Mouse (Mus musculus) CH12.LX (cell line): ENCODE data around the gene Pbx3. TPM values are rescaled to one million over a fixed set of nuclear protein-coding genes. Genes with fewer than 3 reads are reported as not detected.

Source experiments
- DNase-seq: peaks from one replicate; pipeline ENCODE4 v3.0.0-alpha.2; 2013; ENCODE audit errors: extremely low read depth
- H3K27ac ChIP-seq: 2 replicates; pipeline ENCODE4 v1.5.1; 2012; ENCODE audit warnings: low read depth, mild to moderate bottlenecking, control low read depth, moderate library complexity; ENCODE audit not compliant: insufficient read depth
- H3K27me3 ChIP-seq: replicated peaks from 2 replicates; pipeline ENCODE3; 2012; ENCODE audit warnings: inconsistent platforms
- H3K36me3 ChIP-seq, 2 experiments: replicated peaks in 1 of 2; 2 replicates each; pipeline versions ENCODE3 to v1.6.1; 2012; ENCODE audit warnings: inconsistent platforms in 1 of 2, low read length in 1 of 2, mild to moderate bottlenecking in 1 of 2, mixed read lengths in 1 of 2, moderate library complexity in 1 of 2; ENCODE audit not compliant: control insufficient read depth in 1 of 2, insufficient read depth in 1 of 2
- H3K4me1 ChIP-seq, 2 experiments: 2 replicates each; pipeline ENCODE4 v1.6.1; 2012; ENCODE audit warnings: inconsistent platforms in 1 of 2, moderate library complexity in 1 of 2; ENCODE audit not compliant: insufficient read depth in 2 of 2, control insufficient read depth in 1 of 2
- H3K4me2 ChIP-seq: 2 replicates; pipeline ENCODE4 v1.6.1; 2012; ENCODE audit warnings: low read depth, mild to moderate bottlenecking, control low read depth; ENCODE audit not compliant: poor library complexity, insufficient read depth, severe bottlenecking
- H3K4me3 ChIP-seq, 3 experiments: fragments of 150-350 bp in 1 of 3; sonication (generic) in 1 of 3; replicated peaks in 1 of 3; 2 replicates each; pipeline versions ENCODE3 to v1.5.1; 2011 to 2012; ENCODE audit warnings: low read depth in 2 of 3, low read length in 2 of 3, mild to moderate bottlenecking in 2 of 3, moderate library complexity in 2 of 3, control low read depth in 1 of 3, improper control_type of control experiment in 1 of 3, inconsistent platforms in 1 of 3, mixed read lengths in 1 of 3; ENCODE audit not compliant: poor library complexity in 1 of 3
- H3K79me2 ChIP-seq: replicated peaks from 2 replicates; pipeline ENCODE4 v1.6.1; 2012; ENCODE audit warnings: mild to moderate bottlenecking, moderate library complexity; ENCODE audit not compliant: control insufficient read depth, poor library complexity, insufficient read depth, severe bottlenecking; ENCODE audit errors: extremely low read depth
- H3K9ac ChIP-seq: 2 replicates; pipeline ENCODE4 v1.6.1; 2012; ENCODE audit warnings: low read depth, mild to moderate bottlenecking, control low read depth, moderate library complexity; ENCODE audit not compliant: insufficient read depth
- H3K9me3 ChIP-seq: replicated peaks from 2 replicates; pipeline ENCODE3; 2012; ENCODE audit warnings: low read length, inconsistent platforms, mixed read lengths
- BHLHE40 ChIP-seq: IDR thresholded peaks from 2 replicates; pipeline ENCODE4 v1.6.1; 2011; ENCODE audit warnings: mild to moderate bottlenecking, low read depth, low read length, improper control_type of control experiment
- CHD1 ChIP-seq: IDR thresholded peaks from 2 replicates; pipeline ENCODE4 v1.6.1; 2012; ENCODE audit warnings: low read depth, low read length, improper control_type of control experiment, inconsistent platforms
- CHD2 ChIP-seq: IDR thresholded peaks from 2 replicates; pipeline ENCODE4 v1.6.1; 2011; ENCODE audit warnings: low read length, improper control_type of control experiment
- CTCF ChIP-seq, 2 experiments: IDR thresholded peaks in 1 of 2; conservative IDR thresholded peaks in 1 of 2; 2 replicates each; pipeline ENCODE4 v1.5.1; 2011 to 2012; ENCODE audit warnings: low read depth in 2 of 2, low read length in 2 of 2, improper control_type of control experiment in 1 of 2, inconsistent platforms in 1 of 2, mild to moderate bottlenecking in 1 of 2, moderate library complexity in 1 of 2
- EP300 ChIP-seq: IDR thresholded peaks from 2 replicates; pipeline ENCODE4 v1.6.1; 2011; ENCODE audit warnings: low read length, improper control_type of control experiment
- ETS1 ChIP-seq: conservative IDR thresholded peaks from 2 replicates; pipeline ENCODE4 v1.6.1; 2012; ENCODE audit warnings: low read depth, mild to moderate bottlenecking, inconsistent platforms, low read length, improper control_type of control experiment, moderate library complexity
- GABPA ChIP-seq: IDR thresholded peaks from 2 replicates; pipeline ENCODE4 v1.6.1; 2012; ENCODE audit warnings: low read depth, low read length, improper control_type of control experiment, inconsistent platforms; ENCODE audit not compliant: insufficient replicate concordance
- HCFC1 ChIP-seq: IDR thresholded peaks from 2 replicates; pipeline ENCODE4 v1.6.1; 2012; ENCODE audit warnings: low read depth, mild to moderate bottlenecking, inconsistent platforms, low read length, improper control_type of control experiment
- JUN ChIP-seq: IDR thresholded peaks from 2 replicates; pipeline ENCODE4 v1.6.1; 2011; ENCODE audit warnings: low read depth, mild to moderate bottlenecking, low read length, improper control_type of control experiment, moderate library complexity; ENCODE audit not compliant: insufficient read depth
- JUND ChIP-seq: conservative IDR thresholded peaks from 2 replicates; pipeline ENCODE4 v1.6.1; 2011; ENCODE audit warnings: low read depth, low read length, improper control_type of control experiment
- KAT2A ChIP-seq: IDR thresholded peaks from 2 replicates; pipeline ENCODE4 v1.6.1; 2012; ENCODE audit warnings: low read length, improper control_type of control experiment, inconsistent platforms; ENCODE audit not compliant: insufficient replicate concordance
- MAZ ChIP-seq: IDR thresholded peaks from 2 replicates; pipeline ENCODE4 v1.6.1; 2012; ENCODE audit warnings: low read depth, mild to moderate bottlenecking, inconsistent platforms, low read length, improper control_type of control experiment, moderate library complexity
- MEF2A ChIP-seq: IDR thresholded peaks from 2 replicates; pipeline ENCODE4 v1.6.1; 2014; ENCODE audit warnings: low read depth, mild to moderate bottlenecking, inconsistent platforms, low read length, improper control_type of control experiment, borderline replicate concordance
- MXI1 ChIP-seq: IDR thresholded peaks from 2 replicates; pipeline ENCODE4 v1.6.1; 2011; ENCODE audit warnings: mild to moderate bottlenecking, low read depth, low read length, improper control_type of control experiment
- MYC ChIP-seq: IDR thresholded peaks from 2 replicates; pipeline ENCODE4 v1.6.1; 2011; ENCODE audit warnings: low read depth, mild to moderate bottlenecking, improper control_type of control experiment, low read length
- PAX5 ChIP-seq: IDR thresholded peaks from 2 replicates; pipeline ENCODE4 v1.6.1; 2012; ENCODE audit warnings: low read length, inconsistent platforms, mixed read lengths
- POLR2AphosphoS2 ChIP-seq: IDR thresholded peaks from 2 replicates; pipeline ENCODE4 v1.6.1; 2011; ENCODE audit warnings: low read depth, low read length, improper control_type of control experiment
- RAD21 ChIP-seq: IDR thresholded peaks from 2 replicates; pipeline ENCODE4 v1.6.1; 2011; ENCODE audit warnings: low read depth, mild to moderate bottlenecking, low read length, improper control_type of control experiment, moderate library complexity
- RCOR1 ChIP-seq: conservative IDR thresholded peaks from 2 replicates; pipeline ENCODE4 v1.6.1; 2012; ENCODE audit warnings: low read depth, mild to moderate bottlenecking, inconsistent platforms, low read length, improper control_type of control experiment
- SIN3A ChIP-seq: IDR thresholded peaks from 2 replicates; pipeline ENCODE4 v1.6.1; 2012; ENCODE audit warnings: low read length, improper control_type of control experiment, inconsistent platforms
- SMC3 ChIP-seq: IDR thresholded peaks from 2 replicates; pipeline ENCODE4 v1.6.1; 2011; ENCODE audit warnings: low read depth, low read length, improper control_type of control experiment
- TBP ChIP-seq: conservative IDR thresholded peaks from 2 replicates; pipeline ENCODE4 v1.6.1; 2011; ENCODE audit warnings: low read depth, low read length, improper control_type of control experiment
- TCF12 ChIP-seq: IDR thresholded peaks from 2 replicates; pipeline ENCODE4 v1.6.1; 2014; ENCODE audit warnings: low read depth, mild to moderate bottlenecking, inconsistent platforms, low read length, improper control_type of control experiment
- UBTF ChIP-seq: IDR thresholded peaks from 2 replicates; pipeline ENCODE4 v1.6.1; 2012; ENCODE audit warnings: low read depth, mild to moderate bottlenecking, inconsistent platforms, low read length, improper control_type of control experiment, moderate library complexity
- USF1 ChIP-seq: IDR thresholded peaks from 2 replicates; pipeline ENCODE4 v1.6.1; 2014; ENCODE audit warnings: low read depth, mild to moderate bottlenecking, inconsistent platforms, low read length, improper control_type of control experiment
- ZC3H11A ChIP-seq: IDR thresholded peaks from 2 replicates; pipeline ENCODE4 v1.6.1; 2012; ENCODE audit warnings: low read depth, mild to moderate bottlenecking, inconsistent platforms, low read length, improper control_type of control experiment
- ZKSCAN1 ChIP-seq: IDR thresholded peaks from 2 replicates; pipeline ENCODE4 v1.6.1; 2012; ENCODE audit warnings: low read depth, inconsistent platforms, low read length, improper control_type of control experiment, borderline replicate concordance
- ZMIZ1 ChIP-seq: IDR thresholded peaks from 2 replicates; pipeline ENCODE4 v1.6.1; 2012; ENCODE audit warnings: low read depth, mild to moderate bottlenecking, inconsistent platforms, low read length, improper control_type of control experiment
- ZNF384 ChIP-seq: IDR thresholded peaks from 2 replicates; pipeline ENCODE4 v1.6.1; 2012; ENCODE audit warnings: low read depth, low read length, improper control_type of control experiment, inconsistent platforms
- dilution Hi-C: fragments of 300-500 bp; cut with MboI; formaldehyde crosslinking; loops from 2 replicates; pipeline ENCODE4 v1.14.3; 2020; ENCODE audit warnings: low sequenced_read_pairs; ENCODE audit not compliant: extremely low pct_unique_long_range_greater_than_20kb, extremely low pct_ligation_motif_present
- in situ Hi-C: fragments of 300-500 bp; cut with MboI; formaldehyde crosslinking; loops from 3 replicates; pipeline ENCODE4 v1.14.3; 2019; ENCODE audit warnings: low sequenced_read_pairs, low pct_ligation_motif_present, low pct_unique_long_range_greater_than_20kb, mixed read lengths
- polyA plus RNA-seq: library from polyadenylated mRNA; unstranded; fragments of >175 nt; gene quantifications from 2 replicates; pipeline ENCODE4 v1.2.1, GENCODE M21; 2012; ENCODE audit warnings: low read depth; ENCODE audit not compliant: insufficient read length
- total RNA-seq, 2 experiments: library from RNA; depleted of rRNA; stranded (reverse); fragments of 300-350 nt in 1 of 2; fragments of >200 nt in 1 of 2; gene quantifications; 2 replicates each; pipeline ENCODE4 v1.2.3; 2012 to 2014

The Pbx3 gene
- total and polyA plus RNA-seq, 3 experiments, result 3.8 to 8.1 (median 5.9) TPM

DNA sequence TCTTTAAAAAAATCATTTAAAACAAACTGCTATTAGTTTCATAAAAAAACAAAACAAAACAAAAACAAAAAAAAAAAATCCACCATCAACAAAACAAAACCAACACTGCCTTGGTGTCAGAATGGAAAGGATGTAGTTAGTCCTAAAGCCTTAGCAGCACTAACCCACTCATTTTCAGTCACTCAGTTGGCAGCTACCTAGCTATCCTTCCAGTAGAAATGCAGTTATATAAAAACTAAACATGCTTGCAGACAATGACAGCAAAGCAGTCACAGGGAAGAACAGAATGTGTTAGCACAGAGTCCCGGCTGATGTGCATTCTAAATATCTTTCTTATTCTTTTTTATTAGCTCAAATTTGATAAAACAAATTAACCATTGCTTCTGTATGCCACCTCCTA is 160.5 kb downstream of the Pbx3 start:
- H3K79me2 ChIP-seq, result no peaks in the 10 kb centered on the region
- no peaks in the 10 kb centered on the region for H3K4me1 ChIP-seq
- no peak overlapping the region for H3K4me2 ChIP-seq
- no peaks in the 10 kb centered on the region for H3K27me3 ChIP-seq
- H3K27ac ChIP-seq, result no peak overlapping the region
- H3K9ac ChIP-seq, result no peak overlapping the region
- H3K36me3 ChIP-seq, result peaks cover 0 to 2% of the 10 kb centered on the region in 2 experiments
- no peak for DNase-seq
- no peak overlapping the region for H3K4me3 ChIP-seq
- in situ Hi-C loops, result no loop called here
- TF ChIP-seq MAZ (no peak), MEF2A (no peak), EP300 (no peak), CTCF (conservative IDR thresholded peaks at IDR 0.05 in 1 of 2, IDR thresholded peaks at IDR 0.05 in 1 of 2; ENCODE audit: low read depth in 2 of 2, low read length in 2 of 2) (no peak), CHD2 (no peak)
- H3K9me3 ChIP-seq, result no peaks in the 10 kb centered on the region
- dilution Hi-C loops, result no loop called here

DNA sequence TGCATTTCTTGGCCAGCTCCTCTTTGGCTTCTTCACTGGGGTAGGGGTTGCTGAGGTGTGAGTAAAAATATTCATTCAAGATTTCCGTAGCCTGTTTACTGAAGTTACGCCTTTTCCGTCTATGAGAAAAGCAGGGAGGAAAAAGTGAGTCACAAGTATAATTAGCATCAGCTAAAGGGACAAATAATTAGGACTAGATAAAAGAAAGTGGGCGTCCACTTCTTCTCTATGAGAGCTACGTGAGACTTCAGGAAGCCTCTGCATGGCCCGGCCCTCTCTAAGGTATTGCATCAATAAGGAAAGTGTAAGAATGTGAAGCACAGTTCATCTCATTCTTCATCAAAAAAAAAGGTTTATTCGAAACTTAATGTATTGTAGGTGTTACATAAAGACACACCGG is 168.1 kb downstream of the Pbx3 start:
- dilution Hi-C loops, result no loop called here

DNA sequence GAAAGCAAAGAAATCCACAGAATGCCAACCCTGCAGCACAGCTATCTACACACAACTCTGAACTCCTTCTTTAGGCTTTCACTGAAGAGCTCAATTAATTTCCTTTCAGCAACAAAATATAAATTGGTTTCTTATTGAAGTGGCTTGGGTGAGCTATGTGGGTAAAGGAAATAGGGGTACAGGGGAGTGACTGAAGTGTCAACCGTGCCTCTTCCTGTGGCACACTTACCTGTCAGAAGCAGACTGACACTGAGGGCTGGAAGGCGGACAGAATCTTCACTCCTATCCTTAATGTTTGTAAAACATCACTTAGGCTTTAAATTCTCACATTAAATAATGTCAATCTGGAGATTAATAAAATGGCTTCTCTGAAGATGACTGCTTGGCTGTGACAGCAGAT is 168.6 kb downstream of the Pbx3 start:
- H3K4me2 ChIP-seq, result no peak overlapping the region
- H3K36me3 ChIP-seq, result peaks cover 7% of the 10 kb centered on the region in 2 experiments
- dilution Hi-C loops, result no loop called here
- no peak overlapping the region for H3K9ac ChIP-seq
- H3K79me2 ChIP-seq, result no peaks in the 10 kb centered on the region
- no peak overlapping the region for H3K27ac ChIP-seq
- TF ChIP-seq TCF12, result no peak
- no peak for TF ChIP-seq CTCF (conservative IDR thresholded peaks at IDR 0.05 in 1 of 2, IDR thresholded peaks at IDR 0.05 in 1 of 2; ENCODE audit: low read depth in 2 of 2, low read length in 2 of 2)
- TF ChIP-seq CHD1, result no peak
- no peak for TF ChIP-seq JUN
- TF ChIP-seq UBTF, result no peak
- no peak for TF ChIP-seq ZC3H11A
- no peak for TF ChIP-seq GABPA
- TF ChIP-seq ZMIZ1, result no peak
- no peak for TF ChIP-seq CHD2
- no peak for TF ChIP-seq BHLHE40
- no peak for TF ChIP-seq RAD21
- no peak for TF ChIP-seq MYC
- no peak for TF ChIP-seq POLR2AphosphoS2
- no peak for TF ChIP-seq SMC3
- no peak for TF ChIP-seq HCFC1
- H3K4me1 ChIP-seq, result no peaks in the 10 kb centered on the region
- in situ Hi-C loops, result no loop called here
- H3K4me3 ChIP-seq, result no peak overlapping the region
- no peaks in the 10 kb centered on the region for H3K9me3 ChIP-seq
- DNase-seq, result no peak
- H3K27me3 ChIP-seq, result no peaks in the 10 kb centered on the region

More for the DNA sequence above, 168.1 kb downstream of the Pbx3 start:
- Histone ChIP-seq H3K79me2 (no peaks in the 10 kb centered on the region), H3K36me3 (peaks cover 7% of the 10 kb centered on the region in 2 experiments), H3K4me1 (no peaks in the 10 kb centered on the region), H3K4me2 (no peak overlapping the region), H3K27ac (no peak overlapping the region), H3K4me3 (no peak overlapping the region), H3K9me3 (no peaks in the 10 kb centered on the region), H3K27me3 (no peaks in the 10 kb centered on the region), H3K9ac (no peak overlapping the region)
- TF ChIP-seq ZKSCAN1 (no peak), CTCF (conservative IDR thresholded peaks at IDR 0.05 in 1 of 2, IDR thresholded peaks at IDR 0.05 in 1 of 2; ENCODE audit: low read depth in 2 of 2, low read length in 2 of 2) (no peak), JUN (no peak), MEF2A (no peak), RCOR1 (no peak), PAX5 (no peak), ZNF384 (no peak), BHLHE40 (no peak), TBP (no peak), KAT2A (no peak), MAZ (no peak), SMC3 (no peak), MYC (no peak), UBTF (no peak), MXI1 (no peak), SIN3A (no peak), JUND (no peak), ZMIZ1 (no peak), ETS1 (no peak), USF1 (no peak)
- in situ Hi-C loops, result no loop called here
- DNase-seq, result peak; percentile 3
